Mouse (Mus musculus) heart, embryonic 16.5 days (tissue): Measurements from ENCODE around the gene Gbx2. TPM values are rescaled to one million over a fixed set of nuclear protein-coding genes. Genes with fewer than 3 reads are reported as not detected.
A peak's percentile ranks its signal among the peaks of the same experiment; 100 is the strongest.

Experiments used
- ATAC-seq: fragments of 200-750 bp; cut with Nextera tagmentation; replicated peaks from 2 replicates; pipeline ENCODE4 v1.8.0; 2017; ENCODE audit warnings: moderate number of reproducible peaks; ENCODE audit not compliant: insufficient read depth, low FRiP score; ENCODE audit errors: extremely low read depth
- H3K27ac ChIP-seq: fragments of 300-500 bp; sonication (generic); 2 replicates; pipeline ENCODE4 v1.5.1; 2014; ENCODE audit warnings: mild to moderate bottlenecking, low read length, control low read depth, moderate library complexity
- H3K27me3 ChIP-seq: fragments of 300-500 bp; sonication (generic); 2 replicates; pipeline ENCODE4 v1.6.1; 2014; ENCODE audit warnings: low read length, mixed read lengths; ENCODE audit not compliant: control insufficient read depth, insufficient read depth
- H3K36me3 ChIP-seq: fragments of 300-500 bp; sonication (generic); 2 replicates; pipeline ENCODE4 v1.6.1; 2014; ENCODE audit not compliant: control insufficient read depth, insufficient read depth
- H3K4me1 ChIP-seq: fragments of 300-500 bp; sonication (generic); 2 replicates; pipeline ENCODE4 v1.6.1; 2014; ENCODE audit warnings: low read length, mixed read lengths; ENCODE audit not compliant: control insufficient read depth, insufficient read depth
- H3K4me2 ChIP-seq: fragments of 300-500 bp; sonication (generic); 2 replicates; pipeline ENCODE4 v1.6.1; 2014; ENCODE audit warnings: low read depth, mild to moderate bottlenecking, control low read depth, low read length
- H3K4me3 ChIP-seq: fragments of 300-500 bp; sonication (generic); 2 replicates; pipeline ENCODE4 v1.5.1; 2014; ENCODE audit warnings: mild to moderate bottlenecking, control low read depth, low read length
- H3K9ac ChIP-seq: fragments of 300-500 bp; sonication (generic); 2 replicates; pipeline ENCODE4 v1.6.1; 2014; ENCODE audit warnings: low read length, control low read depth
- H3K9me3 ChIP-seq: fragments of 300-500 bp; sonication (generic); replicated peaks from 2 replicates; pipeline ENCODE4 v1.6.1; 2016; ENCODE audit warnings: low read length; ENCODE audit not compliant: control insufficient read depth
- WGBS: fragments of 180-500 bp; shearing (Covaris S2); extraction: QIAGEN DNeasy Blood & Tissue Kit; methylation state at CpG from one replicate; pipeline ENCODE4 v1.1.7; 2014; 5-methylcytosine and 5-hydroxymethylcytosine counted together
- polyA plus RNA-seq: library from polyadenylated mRNA; unstranded; fragments of >200 nt; fragmentation: Nextera tagmentation; extraction: Ambion mirVana; gene quantifications from 2 replicates; pipeline ENCODE4 v1.2.1, GENCODE M21; 2015

Gene Gbx2
- polyA plus RNA-seq, 1 experiment from 2014 or later = not detected

DNA sequence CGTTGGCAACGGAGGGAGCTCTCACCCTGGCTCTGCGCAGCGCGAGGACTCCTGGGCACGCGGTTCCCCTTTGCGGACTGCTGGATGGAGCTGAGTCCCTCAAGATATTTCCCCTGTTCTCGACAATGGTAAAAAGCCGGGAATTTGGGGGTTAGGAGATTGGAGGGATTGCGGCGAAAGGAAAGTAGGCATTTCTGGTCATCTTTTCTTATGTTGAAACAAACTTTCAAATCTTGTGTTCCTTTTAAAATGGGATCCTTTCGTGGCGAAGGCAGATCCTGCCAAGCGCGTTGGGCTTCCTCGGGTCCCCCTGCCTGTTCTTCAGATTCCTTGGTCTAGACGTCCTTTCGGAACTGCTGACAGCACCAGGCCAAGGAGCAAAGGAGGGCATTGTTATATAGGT, 1.0 kb upstream of the Gbx2 start:
- peaks cover 14% of the 10 kb centered on the region; the same call in 1 of the 2 replicates for H3K4me1 ChIP-seq
- H3K4me3 ChIP-seq = no peak overlapping the region
- H3K9me3 ChIP-seq = no peaks in the 10 kb centered on the region
- no peaks in the 10 kb centered on the region for H3K36me3 ChIP-seq
- WGBS = 4% methylated on average over 19 of the region's 19 CpGs
- H3K9ac ChIP-seq = no peak overlapping the region
- H3K27ac ChIP-seq = no peak overlapping the region
- peaks cover 88% of the 10 kb centered on the region for H3K27me3 ChIP-seq
- ATAC-seq = no peak
- no peak overlapping the region for H3K4me2 ChIP-seq

DNA sequence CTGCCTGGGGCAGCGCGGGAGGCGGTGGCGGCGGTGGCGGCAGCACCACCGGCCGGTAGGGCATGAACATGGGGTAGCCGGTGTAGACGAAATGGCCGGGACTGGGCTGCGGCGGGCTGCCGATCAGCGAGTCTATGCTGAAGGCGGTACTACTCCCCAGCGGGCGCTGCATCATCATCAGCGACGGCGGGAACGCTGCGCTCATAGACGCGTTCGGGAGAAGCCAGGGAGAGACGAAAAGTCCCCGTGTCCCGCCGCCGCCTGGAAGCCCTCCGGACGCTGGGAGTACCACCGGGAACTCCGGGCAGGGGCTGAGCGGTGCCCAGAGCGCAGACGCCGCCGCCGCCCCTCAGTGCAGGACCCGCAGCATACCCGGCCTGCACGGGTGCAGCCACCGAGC, 428 bp downstream of the Gbx2 start:
- WGBS = under 1% methylated on average over 44 of the region's 45 CpGs
- Histone ChIP-seq H3K27me3 (peaks cover 88% of the 10 kb centered on the region), H3K9me3 (no peaks in the 10 kb centered on the region), H3K4me2 (peak overlapping the region; percentile 69), H3K27ac (no peak overlapping the region), H3K36me3 (no peaks in the 10 kb centered on the region), H3K4me1 (peaks cover 14% of the 10 kb centered on the region; the same call in 1 of the 2 replicates), H3K9ac (peak overlapping the region; percentile 13; the same call in 1 of the 2 replicates), H3K4me3 (peak overlapping the region; percentile 53)
- ATAC-seq = no peak; the same call in 1 of the 2 replicates

DNA sequence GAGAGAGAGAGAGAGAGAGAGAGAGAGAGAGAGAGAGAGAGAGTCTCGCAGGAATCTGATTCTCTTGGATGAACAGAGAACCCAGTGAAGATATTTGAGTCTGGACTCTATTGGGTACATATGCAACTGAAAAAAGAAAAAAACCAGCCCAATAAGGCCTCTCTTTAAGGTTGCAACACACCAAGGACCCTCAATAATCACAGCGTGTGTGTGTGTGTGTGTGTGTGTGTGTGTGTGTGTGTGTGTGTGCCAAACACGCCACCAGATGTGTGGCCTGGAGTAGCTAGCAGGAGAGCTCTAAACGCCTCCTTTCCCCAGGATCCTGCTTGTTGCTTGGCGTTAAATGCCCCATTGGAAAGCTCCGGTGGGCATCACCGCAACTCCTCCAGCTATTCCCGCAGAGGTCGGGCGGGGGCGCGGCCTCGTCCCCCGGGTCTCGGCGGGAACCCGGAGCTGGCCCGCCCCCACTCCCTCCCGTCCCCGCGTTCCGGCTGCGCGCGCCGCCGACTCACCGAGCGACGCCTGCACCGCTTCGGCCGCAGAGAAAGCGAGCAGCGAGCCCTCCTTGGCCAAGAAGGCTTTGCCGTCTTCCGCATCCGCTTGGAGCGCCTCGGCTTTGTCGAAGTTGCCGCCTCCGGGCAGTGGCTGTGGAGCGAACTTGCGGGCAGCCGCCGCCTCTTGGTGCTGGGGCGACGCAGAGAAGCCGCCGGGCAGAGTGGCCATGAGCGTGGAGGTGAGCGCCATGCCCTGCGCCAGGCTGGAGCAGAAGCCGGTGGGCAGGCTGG, 1.1 kb downstream of the Gbx2 start:
- H3K4me3 ChIP-seq = peak overlapping the region; percentile 53
- H3K4me2 ChIP-seq = peak overlapping the region; percentile 69
- H3K36me3 ChIP-seq = no peaks in the 10 kb centered on the region
- no peak for ATAC-seq
- H3K27ac ChIP-seq = no peak overlapping the region
- peaks cover 88% of the 10 kb centered on the region for H3K27me3 ChIP-seq
- 1% methylated on average over 51 of the region's 55 CpGs for WGBS
- peak overlapping the region; percentile 13; the same call in 1 of the 2 replicates for H3K9ac ChIP-seq
- H3K4me1 ChIP-seq = peaks cover 14% of the 10 kb centered on the region; the same call in 1 of the 2 replicates
- no peaks in the 10 kb centered on the region for H3K9me3 ChIP-seq

DNA sequence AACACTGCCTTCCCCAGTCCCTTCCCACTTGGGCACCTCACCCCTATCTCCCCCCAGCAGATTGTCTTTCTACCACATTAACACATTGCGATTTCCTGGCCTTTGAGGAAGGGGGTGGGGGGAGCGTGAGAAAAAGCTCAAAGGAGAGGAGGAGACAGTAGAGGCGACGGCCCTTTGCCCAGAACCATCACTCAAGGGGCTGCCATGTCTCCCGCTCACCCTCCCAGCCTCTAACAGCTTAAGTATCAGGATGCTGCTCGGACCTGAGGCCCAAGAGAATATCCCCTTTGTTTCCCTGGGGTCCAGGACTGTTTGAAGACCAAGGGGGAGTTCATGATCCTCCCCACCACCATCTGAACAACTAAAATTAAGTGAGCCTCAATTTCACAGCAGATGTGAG, 1.8 kb downstream of the Gbx2 start:
- no peak overlapping the region for H3K9ac ChIP-seq
- 9% methylated on average over 6 of the region's 6 CpGs for WGBS

GRCm38 (mm10) chr1:89928676-89929075, 2.3 kb downstream of the Gbx2 start:
- Histone ChIP-seq H3K9me3 (no peaks in the 10 kb centered on the region), H3K27me3 (peaks cover 92% of the 10 kb centered on the region), H3K4me2 (peak overlapping the region; percentile 11), H3K27ac (no peak overlapping the region), H3K9ac (no peak overlapping the region), H3K4me3 (peak overlapping the region; percentile 6), H3K4me1 (peaks cover 14% of the 10 kb centered on the region; the same call in 1 of the 2 replicates), H3K36me3 (no peaks in the 10 kb centered on the region)
- ATAC-seq = no peak
- 8% methylated on average over 25 of the region's 25 CpGs for WGBS

More for the DNA sequence above, 1.8 kb downstream of the Gbx2 start:
- Histone ChIP-seq H3K27ac (no peak overlapping the region), H3K27me3 (peaks cover 92% of the 10 kb centered on the region), H3K9me3 (no peaks in the 10 kb centered on the region), H3K4me3 (peak overlapping the region; percentile 6), H3K36me3 (no peaks in the 10 kb centered on the region), H3K4me1 (peaks cover 14% of the 10 kb centered on the region; the same call in 1 of the 2 replicates), H3K4me2 (peak overlapping the region; percentile 11)
- no peak for ATAC-seq

GRCm38 (mm10) chr1:89927061-89927661, 3.8 kb downstream of the Gbx2 start:
- Histone ChIP-seq H3K27ac (no peak overlapping the region), H3K9ac (no peak overlapping the region), H3K4me1 (peaks cover 22% of the 10 kb centered on the region), H3K27me3 (peaks cover 95% of the 10 kb centered on the region), H3K36me3 (no peaks in the 10 kb centered on the region), H3K4me3 (peak overlapping the region; percentile 42), H3K9me3 (no peaks in the 10 kb centered on the region), H3K4me2 (peak overlapping the region; percentile 62)
- WGBS = 2% methylated on average over 35 of the region's 36 CpGs
- ATAC-seq = no peak

- H3K9me3 ChIP-seq = no peaks in the 10 kb centered on the region
- H3K4me2 ChIP-seq = peak overlapping the region; percentile 62
- peak overlapping the region; percentile 42 for H3K4me3 ChIP-seq
- H3K27ac ChIP-seq = no peak overlapping the region
- no peak for ATAC-seq
- 20% methylated on average over 9 of the region's 9 CpGs for WGBS
- H3K36me3 ChIP-seq = no peaks in the 10 kb centered on the region
- H3K4me1 ChIP-seq = peaks cover 22% of the 10 kb centered on the region
- no peak overlapping the region for H3K9ac ChIP-seq
- H3K27me3 ChIP-seq = peaks cover 95% of the 10 kb centered on the region
These were observed 4.4 kb downstream of the Gbx2 start for GRCm38 (mm10) chr1:89926583-89927060.

- Histone ChIP-seq H3K9me3 (no peaks in the 10 kb centered on the region), H3K27me3 (peaks cover 95% of the 10 kb centered on the region), H3K36me3 (no peaks in the 10 kb centered on the region), H3K4me2 (no peak overlapping the region), H3K27ac (no peak overlapping the region), H3K4me3 (no peak overlapping the region), H3K4me1 (peaks cover 15% of the 10 kb centered on the region), H3K9ac (no peak overlapping the region)
- WGBS = 39% methylated on average over 12 of the region's 12 CpGs
- ATAC-seq = no peak
These were observed 5.3 kb downstream of the Gbx2 start for GRCm38 (mm10) chr1:89925501-89926190.
